Mouse (Mus musculus) heart, embryonic 14.5 days (tissue): ENCODE data around the gene Klk1b4. TPM values are rescaled to one million over a fixed set of nuclear protein-coding genes. Genes with fewer than 3 reads are reported as not detected.

Source experiments
- ATAC-seq: fragments of 200-750 bp; cut with Nextera tagmentation; 2 replicates; pipeline ENCODE4 v1.8.0; 2017; ENCODE audit warnings: low read depth, moderate TSS enrichment; ENCODE audit not compliant: insufficient number of reproducible peaks, insufficient read depth, low FRiP score
- H3K27ac ChIP-seq, 2 experiments: fragments of 200-500 bp in 1 of 2; fragments of 300-500 bp in 1 of 2; sonication (generic) in 1 of 2; replicated peaks in 1 of 2; 2 replicates each; pipeline ENCODE4 v1.5.1; 2012 to 2014; ENCODE audit warnings: low read depth in 2 of 2, low read length in 2 of 2, control low read depth in 1 of 2, mild to moderate bottlenecking in 1 of 2, mixed read lengths in 1 of 2; ENCODE audit not compliant: control insufficient read depth in 1 of 2, insufficient read depth in 1 of 2
- H3K27me3 ChIP-seq: fragments of 300-500 bp; sonication (generic); 2 replicates; pipeline ENCODE4 v1.6.1; 2014; ENCODE audit warnings: mild to moderate bottlenecking, low read length, control low read depth; ENCODE audit not compliant: control insufficient read depth, insufficient read depth
- H3K36me3 ChIP-seq: fragments of 300-500 bp; sonication (generic); 2 replicates; pipeline ENCODE4 v1.6.1; 2014; ENCODE audit warnings: mild to moderate bottlenecking, control low read depth, low read length, mixed read lengths; ENCODE audit not compliant: control insufficient read depth, insufficient read depth
- H3K4me1 ChIP-seq, 2 experiments: fragments of 200-500 bp in 1 of 2; fragments of 300-500 bp in 1 of 2; sonication (generic) in 1 of 2; 2 replicates each; pipeline ENCODE4 v1.6.1; 2012 to 2014; ENCODE audit warnings: low read length in 2 of 2, control low read depth in 1 of 2, mixed read lengths in 1 of 2; ENCODE audit not compliant: control insufficient read depth in 2 of 2, insufficient read depth in 2 of 2
- H3K4me2 ChIP-seq: fragments of 300-500 bp; sonication (generic); 2 replicates; pipeline ENCODE4 v1.6.1; 2014; ENCODE audit warnings: mild to moderate bottlenecking, low read length
- H3K4me3 ChIP-seq, 2 experiments: fragments of 200-500 bp in 1 of 2; fragments of 300-500 bp in 1 of 2; sonication (generic) in 1 of 2; 2 replicates each; pipeline ENCODE4 v1.5.1; 2012 to 2014; ENCODE audit warnings: low read length in 2 of 2, mild to moderate bottlenecking in 2 of 2, control low read depth in 1 of 2, low read depth in 1 of 2, moderate library complexity in 1 of 2; ENCODE audit not compliant: control insufficient read depth in 1 of 2, insufficient read depth in 1 of 2
- H3K9ac ChIP-seq: fragments of 300-500 bp; sonication (generic); 2 replicates; pipeline ENCODE4 v1.6.1; 2014; ENCODE audit warnings: mild to moderate bottlenecking, low read length
- H3K9me3 ChIP-seq: fragments of 300-500 bp; sonication (generic); 2 replicates; pipeline ENCODE4 v1.6.1; 2016; ENCODE audit warnings: low read length, control low read depth; ENCODE audit not compliant: control insufficient read depth
- WGBS: fragments of 180-500 bp; shearing (Covaris S2); extraction: QIAGEN DNeasy Blood & Tissue Kit; methylation state at CpG from one replicate; pipeline ENCODE4 v1.1.7; 2014; 5-methylcytosine and 5-hydroxymethylcytosine counted together
- polyA plus RNA-seq: library from polyadenylated mRNA; unstranded; fragments of >200 nt; fragmentation: Nextera tagmentation; extraction: Ambion mirVana; gene quantifications from 2 replicates; pipeline ENCODE4 v1.2.1, GENCODE M21; 2014

The Klk1b4 gene
- polyA plus RNA-seq, 1 experiment from 2014 or later = not detected

DNA sequence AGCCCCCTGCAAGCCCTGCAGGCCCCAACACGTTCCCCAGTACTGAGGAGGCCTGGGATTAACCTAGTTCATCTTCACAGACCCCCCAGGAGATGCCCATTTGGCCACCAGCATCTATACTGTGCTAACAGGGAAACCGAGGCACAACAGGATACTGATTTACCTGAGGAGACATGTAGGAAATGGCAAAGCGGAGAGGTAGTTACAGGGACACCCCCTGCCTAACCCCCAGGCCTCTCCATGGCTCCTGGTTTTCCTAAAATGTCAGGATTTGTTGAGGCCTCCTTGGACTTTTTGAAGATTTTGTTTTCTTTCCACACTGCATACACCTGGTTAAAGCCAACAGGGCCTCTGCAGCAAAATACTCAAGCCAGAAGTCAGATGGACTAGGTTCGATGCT, 50.0 kb downstream of the Klk1b4 start, which contains the start of gene Acp4:
TSS of gene Acp4 (minus strand) at position 101 of the 400 bp plus-strand sequence.
- WGBS = 72% methylated on average over 4 of the region's 4 CpGs
- H3K9me3 ChIP-seq = no peaks in the 10 kb centered on the region
- no peak within 1 kb of the TSS for H3K27ac ChIP-seq
- H3K27me3 ChIP-seq = peaks cover 3% of the 10 kb centered on the region; the same call in 1 of the 2 replicates
- ATAC-seq = no peak
- no peak within 1 kb of the TSS for H3K4me3 ChIP-seq
- peaks cover 5 to 7% of the 10 kb centered on the region in 2 experiments; a peak in 3 of 4 replicates for H3K4me1 ChIP-seq
- H3K36me3 ChIP-seq = peaks cover 19% of the 10 kb centered on the region
- no peak within 1 kb of the TSS for H3K9ac ChIP-seq
- no peak within 1 kb of the TSS for H3K4me2 ChIP-seq

- no peak overlapping the region for H3K4me2 ChIP-seq
- H3K4me3 ChIP-seq = no peak overlapping the region
- no peaks in the 10 kb centered on the region for H3K36me3 ChIP-seq
- no peaks in the 10 kb centered on the region for H3K9me3 ChIP-seq
- H3K27me3 ChIP-seq = peaks cover 23% of the 10 kb centered on the region
- H3K9ac ChIP-seq = no peak overlapping the region
- ATAC-seq = no peak
- peaks cover 0 to 4% of the 10 kb centered on the region in 2 experiments; a peak in 1 of 4 replicates for H3K4me1 ChIP-seq
- no peak overlapping the region for H3K27ac ChIP-seq
- 69% methylated on average over 6 of the region's 6 CpGs for WGBS
Measured at GRCm38 (mm10) chr7:44260410-44260809, 53.2 kb downstream of the Klk1b4 start.

- Histone ChIP-seq H3K4me1 (peaks cover 0 to 4% of the 10 kb centered on the region in 2 experiments; a peak in 1 of 4 replicates), H3K4me2 (no peak within 1 kb of the TSS), H3K4me3 (no peak within 1 kb of the TSS), H3K9ac (no peak within 1 kb of the TSS), H3K27ac (no peak within 1 kb of the TSS), H3K27me3 (peaks cover 23% of the 10 kb centered on the region), H3K36me3 (no peaks in the 10 kb centered on the region), H3K9me3 (no peaks in the 10 kb centered on the region)
- WGBS = 43% methylated on average over 5 of the region's 5 CpGs
- no peak for ATAC-seq
Measured at GRCm38 (mm10) chr7:44261147-44261546, 53.9 kb downstream of the Klk1b4 start, which contains the start of gene Gm15517. Gene Gm15517, plus strand, starts transcription at chr7:44261447.

Other genes with a start within 250 kb of the Klk1b4 start
- not detected in 2 replicates for gene Klk1b1, start 240.7 kb upstream of the Klk1b4 start, polyA plus RNA-seq
- not detected in 2 replicates for gene Klk1b9, start 231.4 kb upstream of the Klk1b4 start, polyA plus RNA-seq
- not detected in 2 replicates for gene Klk1b11, start 211.6 kb upstream of the Klk1b4 start, polyA plus RNA-seq
- not detected in 2 replicates for gene Klk1b26, start 195.3 kb upstream of the Klk1b4 start, polyA plus RNA-seq
- gene Klk1b27, start 155.1 kb upstream of the Klk1b4 start, polyA plus RNA-seq = not detected in 2 replicates
- gene Klk1b21, start 105.1 kb upstream of the Klk1b4 start, polyA plus RNA-seq = not detected in 2 replicates
- not detected in 2 replicates for gene Klk1b22, start 94.8 kb upstream of the Klk1b4 start, polyA plus RNA-seq
- not detected in 2 replicates for gene Klk1b16, start 70.7 kb upstream of the Klk1b4 start, polyA plus RNA-seq
- not detected in 2 replicates for gene Klk1b24, start 19.2 kb upstream of the Klk1b4 start, polyA plus RNA-seq
- not detected in 2 replicates for gene Klk1b3, start 9.2 kb upstream of the Klk1b4 start, polyA plus RNA-seq
- not detected in 2 replicates for gene Klk1b5, start 8.5 kb downstream of the Klk1b4 start, polyA plus RNA-seq
- gene Klk1, start 17.9 kb downstream of the Klk1b4 start, polyA plus RNA-seq = not detected in 2 replicates
- not detected in 2 replicates for gene Gm36864, start 28.7 kb downstream of the Klk1b4 start, polyA plus RNA-seq
- gene 1700028J19Rik, start 39.3 kb downstream of the Klk1b4 start, polyA plus RNA-seq = 1.1 and 1.6 TPM in 2 replicates
- 54.8 and 62.7 TPM in 2 replicates for gene 2410002F23Rik, start 39.3 kb downstream of the Klk1b4 start, polyA plus RNA-seq
- not detected in 2 replicates for gene Acp4, start 49.9 kb downstream of the Klk1b4 start, polyA plus RNA-seq
- not detected in 2 replicates for gene Gm15517, start 54.0 kb downstream of the Klk1b4 start, polyA plus RNA-seq
- gene Clec11a, start 99.5 kb downstream of the Klk1b4 start, polyA plus RNA-seq = 0.81 and 0.85 TPM in 2 replicates
- gene Shank1, start 102.8 kb downstream of the Klk1b4 start, polyA plus RNA-seq = 0.44 and 0.96 TPM in 2 replicates
- gene Syt3, start 176.7 kb downstream of the Klk1b4 start, polyA plus RNA-seq = 0.57 and 0.59 TPM in 2 replicates
- gene 1700008O03Rik, start 178.4 kb downstream of the Klk1b4 start, polyA plus RNA-seq = 0.34 and 0.47 TPM in 2 replicates
- 4.1 and 4.5 TPM in 2 replicates for gene Lrrc4b, start 221.6 kb downstream of the Klk1b4 start, polyA plus RNA-seq